18 mouse cellular contexts compared by ENCODE assay signal in the genomic region with DNA sequence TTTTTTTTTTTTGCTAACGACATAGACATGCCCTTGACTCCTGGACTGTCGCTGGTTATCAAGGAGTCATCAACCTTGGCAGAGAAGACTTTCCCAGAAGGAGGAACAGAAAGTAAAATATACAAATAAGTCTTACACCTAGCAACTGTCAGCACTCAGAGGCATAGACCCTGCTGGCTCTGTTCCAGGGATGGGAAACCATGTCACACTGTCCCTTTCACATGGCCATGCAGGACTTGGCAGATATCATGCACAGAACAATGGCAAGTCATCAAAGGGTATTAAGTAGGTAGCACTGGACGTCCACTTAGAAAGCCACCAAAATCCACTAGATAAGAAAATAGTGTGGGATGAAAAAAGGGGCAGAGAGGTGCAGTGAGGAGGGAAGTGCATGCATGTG.
"Had no signal": no experiment of that assay in that cellular context is flagged by ENCODE, and none has a peak within 500 bp of the region (broad histone marks: within the 10 kb centered on the region; RNA-seq: fewer than 3 reads in every experiment).

No protein-coding gene starts in this region.

- H3K9ac ChIP-seq: lung, embryonic 14.5 days; midbrain, embryonic 12.5 days; neural tube, embryonic 13.5 days; neural tube, embryonic 15.5 days had no signal

- H3K27ac ChIP-seq: midbrain, embryonic 10.5 days; midbrain, embryonic 12.5 days; neural tube, embryonic 13.5 days; neural tube, embryonic 15.5 days had no signal

- H3K4me1 ChIP-seq: midbrain, embryonic 10.5 days; midbrain, embryonic 12.5 days; neural tube, embryonic 13.5 days; neural tube, embryonic 15.5 days had no signal

- H3K4me3 ChIP-seq: midbrain, embryonic 10.5 days; midbrain, embryonic 12.5 days; myocyte; neural tube, embryonic 13.5 days; neural tube, embryonic 15.5 days had no signal

- H3K27me3 ChIP-seq: midbrain, embryonic 12.5 days; neural tube, embryonic 13.5 days; neural tube, embryonic 15.5 days had no signal

- H3K9me3 ChIP-seq: midbrain, embryonic 10.5 days; midbrain, embryonic 12.5 days; neural tube, embryonic 13.5 days; neural tube, embryonic 15.5 days had no signal

- H3K4me2 ChIP-seq: lung, embryonic 14.5 days; midbrain, embryonic 12.5 days; neural tube, embryonic 13.5 days; neural tube, embryonic 15.5 days had no signal

- ATAC-seq: midbrain, embryonic 16.5 days had no signal

- DNase-seq: lung, adult 18-20 months; lung, embryonic 14.5 days; lung, postnatal 10 days; lung, postnatal 4 days; midbrain, embryonic 14.5 days; retina, postnatal 1 day; right cerebral cortex, adult 18-20 months; right cerebral cortex, postnatal 25 days; right cerebral cortex, postnatal 4 days; thymus, adult 18-20 months; thymus, postnatal 14 days; thymus, postnatal 36 days had no signal
